Mouse (Mus musculus): ENCODE measurements around the gene Cd68. TPM values are rescaled to one million over a fixed set of nuclear protein-coding genes. Genes with fewer than 3 reads are reported as not detected.
"Not testable (repeated sequence)": the region's sequence is repeated elsewhere in the genome, so short reads cannot be mapped to it uniquely, and the experiment has no call there.

Cd68 gene
- polyA plus RNA-seq, 1 experiment from 2014 or later, result 7.9 TPM

- H3K27ac ChIP-seq (replicated peaks; ENCODE audit: low read depth, low read length), result no peak overlapping the region
- DNase-seq, result no peak
- H3K36me3 ChIP-seq (ENCODE audit: control insufficient read depth, insufficient read depth, low read length), result no peaks in the 10 kb centered on the region
- no peak overlapping the region for H3K4me2 ChIP-seq (ENCODE audit: low read length)
- H3K4me3 ChIP-seq (replicated peaks; ENCODE audit: low read depth, low read length), result no peak overlapping the region
- peaks cover 6% of the 10 kb centered on the region; the same call in 1 of the 2 replicates for H3K4me1 ChIP-seq (ENCODE audit: control insufficient read depth, insufficient read depth, low read length)
- no peak for ATAC-seq (ENCODE audit: low FRiP score, low TSS enrichment)
- H3K9me3 ChIP-seq (ENCODE audit: control insufficient read depth, low read length), result no peaks in the 10 kb centered on the region
- no peak overlapping the region for H3K9ac ChIP-seq (replicated peaks; ENCODE audit: low read length)
- 44% methylated on average over 10 of the region's 10 CpGs for WGBS
- no peaks in the 10 kb centered on the region for H3K27me3 ChIP-seq (ENCODE audit: control insufficient read depth, insufficient read depth, low read length)
These were observed 49.2 kb downstream of the Cd68 start for GRCm38 (mm10) chr11:69616781-69617180.

- not testable (repeated sequence) for ATAC-seq (ENCODE audit: low FRiP score, low TSS enrichment); H3K4me2 ChIP-seq (ENCODE audit: low read length); H3K4me3 ChIP-seq (replicated peaks; ENCODE audit: low read depth, low read length); H3K9me3 ChIP-seq (ENCODE audit: control insufficient read depth, low read length); DNase-seq; H3K36me3 ChIP-seq (ENCODE audit: control insufficient read depth, insufficient read depth, low read length); H3K4me1 ChIP-seq (ENCODE audit: control insufficient read depth, insufficient read depth, low read length); H3K27me3 ChIP-seq (ENCODE audit: control insufficient read depth, insufficient read depth, low read length); H3K9ac ChIP-seq (replicated peaks; ENCODE audit: low read length); H3K27ac ChIP-seq (replicated peaks; ENCODE audit: low read depth, low read length)
- 50% methylated on average over 11 of the region's 11 CpGs for WGBS
These were observed 51.7 kb downstream of the Cd68 start for GRCm38 (mm10) chr11:69614257-69614588.

MicroRNA genes within 50 kb of the gene (microRNA counts, 519-probe panel; counts per million panel counts)
- microRNA mmu-miR-1934 (not detected), microRNA mmu-miR-467f (3,868 counts per million, percentile 23 among the panel's probes with 10 or more counts)

Small RNA genes within 50 kb of the gene (microRNA-seq; reads per million reads assigned to microRNA genes)
- gene Mir1934 (3.4 reads per million, percentile 21 among the genes with 10 or more reads in this experiment), gene Mir467f (not detected)

Other genes starting within 250 kb of the Cd68 start
- gene Dnah2, start 117.0 kb downstream of the Cd68 start, polyA plus RNA-seq (2014; fragmentation: Nextera tagmentation; extraction: Ambion mirVana), result 4.8 and 5.7 TPM in 2 replicates
- 40.7 and 109 TPM in 2 replicates for gene Efnb3, start 105.9 kb downstream of the Cd68 start, polyA plus RNA-seq (2014; fragmentation: Nextera tagmentation; extraction: Ambion mirVana)
- gene Wrap53, start 85.9 kb downstream of the Cd68 start, polyA plus RNA-seq (2014; fragmentation: Nextera tagmentation; extraction: Ambion mirVana), result 22.5 and 22.7 TPM in 2 replicates
- 66.1 and 69.2 TPM in 2 replicates for gene Trp53, start 85.8 kb downstream of the Cd68 start, polyA plus RNA-seq (2014; fragmentation: Nextera tagmentation; extraction: Ambion mirVana)
- gene Atp1b2, start 60.2 kb downstream of the Cd68 start, polyA plus RNA-seq (2014; fragmentation: Nextera tagmentation; extraction: Ambion mirVana), result 46.5 and 46.7 TPM in 2 replicates
- not detected in 2 replicates for gene Shbg, start 48.2 kb downstream of the Cd68 start, polyA plus RNA-seq (2014; fragmentation: Nextera tagmentation; extraction: Ambion mirVana)
- 21.6 and 22.5 TPM in 2 replicates for gene Sat2, start 44.1 kb downstream of the Cd68 start, polyA plus RNA-seq (2014; fragmentation: Nextera tagmentation; extraction: Ambion mirVana)
- gene Fxr2, start 33.2 kb downstream of the Cd68 start, polyA plus RNA-seq (2014; fragmentation: Nextera tagmentation; extraction: Ambion mirVana), result 35.9 and 38.4 TPM in 2 replicates
- not detected in 2 replicates for gene Sox15, start 10.8 kb downstream of the Cd68 start, polyA plus RNA-seq (2014; fragmentation: Nextera tagmentation; extraction: Ambion mirVana)
- 64.0 and 108 TPM in 2 replicates for gene Mpdu1, start 3.5 kb downstream of the Cd68 start, polyA plus RNA-seq (2014; fragmentation: Nextera tagmentation; extraction: Ambion mirVana)
- 707 and 863 TPM in 2 replicates for gene Eif4a1, start 6.3 kb upstream of the Cd68 start, polyA plus RNA-seq (2014; fragmentation: Nextera tagmentation; extraction: Ambion mirVana)
- gene Senp3, start 15.9 kb upstream of the Cd68 start, polyA plus RNA-seq (2014; fragmentation: Nextera tagmentation; extraction: Ambion mirVana), result 93.3 and 103 TPM in 2 replicates
- 0.16 and 0.25 TPM in 2 replicates for gene Tnfsf13, start 19.6 kb upstream of the Cd68 start, polyA plus RNA-seq (2014; fragmentation: Nextera tagmentation; extraction: Ambion mirVana)
- 1.6 and 3.0 TPM in 2 replicates for gene Tnfsf12, start 29.7 kb upstream of the Cd68 start, polyA plus RNA-seq (2014; fragmentation: Nextera tagmentation; extraction: Ambion mirVana)
- 0.51 and 1.1 TPM in 2 replicates for gene Tnfsfm13, start 29.9 kb upstream of the Cd68 start, polyA plus RNA-seq (2014; fragmentation: Nextera tagmentation; extraction: Ambion mirVana)
- 20.0 and 30.7 TPM in 2 replicates for gene Polr2a, start 92.5 kb upstream of the Cd68 start, polyA plus RNA-seq (2014; fragmentation: Nextera tagmentation; extraction: Ambion mirVana)
- gene Slc35g3, start 95.8 kb upstream of the Cd68 start, polyA plus RNA-seq (2014; fragmentation: Nextera tagmentation; extraction: Ambion mirVana), result 0.14 TPM in 1 of 2 replicates, not detected in the other
- gene Zbtb4, start 99.8 kb upstream of the Cd68 start, polyA plus RNA-seq (2014; fragmentation: Nextera tagmentation; extraction: Ambion mirVana), result 3.8 and 4.2 TPM in 2 replicates
- gene Chrnb1, start 129.8 kb upstream of the Cd68 start, polyA plus RNA-seq (2014; fragmentation: Nextera tagmentation; extraction: Ambion mirVana), result 0.80 and 1.3 TPM in 2 replicates
- 3.2 and 3.6 TPM in 2 replicates for gene Fgf11, start 135.7 kb upstream of the Cd68 start, polyA plus RNA-seq (2014; fragmentation: Nextera tagmentation; extraction: Ambion mirVana)
- gene Tmem102, start 139.5 kb upstream of the Cd68 start, polyA plus RNA-seq (2014; fragmentation: Nextera tagmentation; extraction: Ambion mirVana), result 0.58 and 0.82 TPM in 2 replicates
- gene Gm39566, start 149.1 kb upstream of the Cd68 start, polyA plus RNA-seq (2014; fragmentation: Nextera tagmentation; extraction: Ambion mirVana), result not detected in 2 replicates
- not detected in 2 replicates for gene Spem2, start 152.3 kb upstream of the Cd68 start, polyA plus RNA-seq (2014; fragmentation: Nextera tagmentation; extraction: Ambion mirVana)
- 0.49 and 0.85 TPM in 2 replicates for gene Spem1, start 156.0 kb upstream of the Cd68 start, polyA plus RNA-seq (2014; fragmentation: Nextera tagmentation; extraction: Ambion mirVana)
- 25.1 and 32.4 TPM in 2 replicates for gene Nlgn2, start 171.6 kb upstream of the Cd68 start, polyA plus RNA-seq (2014; fragmentation: Nextera tagmentation; extraction: Ambion mirVana)
- gene Tmem256, start 172.4 kb upstream of the Cd68 start, polyA plus RNA-seq (2014; fragmentation: Nextera tagmentation; extraction: Ambion mirVana), result 313 and 417 TPM in 2 replicates
- 41.3 and 51.9 TPM in 2 replicates for gene Plscr3, start 180.2 kb upstream of the Cd68 start, polyA plus RNA-seq (2014; fragmentation: Nextera tagmentation; extraction: Ambion mirVana)
- gene Tnk1, start 192.6 kb upstream of the Cd68 start, polyA plus RNA-seq (2014; fragmentation: Nextera tagmentation; extraction: Ambion mirVana), result not detected in 2 replicates
- gene Tmem95, start 211.9 kb upstream of the Cd68 start, polyA plus RNA-seq (2014; fragmentation: Nextera tagmentation; extraction: Ambion mirVana), result not detected in 2 replicates
- 0.74 and 1.0 TPM in 2 replicates for gene Kctd11, start 215.3 kb upstream of the Cd68 start, polyA plus RNA-seq (2014; fragmentation: Nextera tagmentation; extraction: Ambion mirVana)
- 0.17 and 0.30 TPM in 2 replicates for gene Acap1, start 229.4 kb upstream of the Cd68 start, polyA plus RNA-seq (2014; fragmentation: Nextera tagmentation; extraction: Ambion mirVana)
- gene 2810408A11Rik, start 234.8 kb upstream of the Cd68 start, polyA plus RNA-seq (2014; fragmentation: Nextera tagmentation; extraction: Ambion mirVana), result 9.4 and 13.0 TPM in 2 replicates
- 27.5 and 29.0 TPM in 2 replicates for gene Neurl4, start 234.9 kb upstream of the Cd68 start, polyA plus RNA-seq (2014; fragmentation: Nextera tagmentation; extraction: Ambion mirVana)
- 56.4 and 62.4 TPM in 2 replicates for gene Gps2, start 247.7 kb upstream of the Cd68 start, polyA plus RNA-seq (2014; fragmentation: Nextera tagmentation; extraction: Ambion mirVana)